Mouse (Mus musculus): ENCODE measurements around the gene 1110008P14Rik.

The 1110008P14Rik gene

GRCm38 (mm10) chr2:32381775-32382223 lies at the start of gene 1110008P14Rik:
TSS of gene 1110008P14Rik (minus strand) at chr2:32381938.
- peak; percentile 96 for DNase-seq (ENCODE audit: low read depth)

- no peak for DNase-seq (ENCODE audit: low read depth)
Measured at GRCm38 (mm10) chr2:32430701-32431676, 49.3 kb upstream of the 1110008P14Rik start.

- DNase-seq (ENCODE audit: low read depth) = no peak
Measured at GRCm38 (mm10) chr2:32429215-32429891, 47.6 kb upstream of the 1110008P14Rik start.

GRCm38 (mm10) chr2:32428262-32428722 lies 46.6 kb upstream of the 1110008P14Rik start:
- no peak for DNase-seq (ENCODE audit: low read depth)

GRCm38 (mm10) chr2:32427720-32428119 lies 46.0 kb upstream of the 1110008P14Rik start:
- DNase-seq (ENCODE audit: low read depth) = no peak

- DNase-seq (ENCODE audit: low read depth) = no peak
Measured at GRCm38 (mm10) chr2:32426141-32426540, 44.4 kb upstream of the 1110008P14Rik start.

- no peak for DNase-seq (ENCODE audit: low read depth)
Measured at GRCm38 (mm10) chr2:32425568-32425967, 43.8 kb upstream of the 1110008P14Rik start.

- no peak for DNase-seq (ENCODE audit: low read depth)
Measured at GRCm38 (mm10) chr2:32424796-32425195, 43.1 kb upstream of the 1110008P14Rik start.

- peak; percentile 75 for DNase-seq (ENCODE audit: low read depth)
Measured at GRCm38 (mm10) chr2:32423481-32424331, 42.0 kb upstream of the 1110008P14Rik start.

GRCm38 (mm10) chr2:32421851-32422251 lies 40.1 kb upstream of the 1110008P14Rik start:
- DNase-seq (ENCODE audit: low read depth) = no peak

GRCm38 (mm10) chr2:32420647-32421046 lies 38.9 kb upstream of the 1110008P14Rik start:
- DNase-seq (ENCODE audit: low read depth) = no peak

- no peak for DNase-seq (ENCODE audit: low read depth)
Measured at GRCm38 (mm10) chr2:32420066-32420608, 38.4 kb upstream of the 1110008P14Rik start.

- DNase-seq (ENCODE audit: low read depth) = no peak
Measured at GRCm38 (mm10) chr2:32419359-32419758, 37.6 kb upstream of the 1110008P14Rik start.

GRCm38 (mm10) chr2:32418430-32419151 lies 36.9 kb upstream of the 1110008P14Rik start:
- DNase-seq (ENCODE audit: low read depth) = no peak

- no peak for DNase-seq (ENCODE audit: low read depth)
Measured at GRCm38 (mm10) chr2:32417486-32417885, 35.7 kb upstream of the 1110008P14Rik start.

- DNase-seq (ENCODE audit: low read depth) = no peak
Measured at GRCm38 (mm10) chr2:32416556-32416955, 34.8 kb upstream of the 1110008P14Rik start.

GRCm38 (mm10) chr2:32415801-32416200 lies 34.1 kb upstream of the 1110008P14Rik start:
- DNase-seq (ENCODE audit: low read depth) = no peak

GRCm38 (mm10) chr2:32413936-32414335 lies 32.2 kb upstream of the 1110008P14Rik start:
- DNase-seq (ENCODE audit: low read depth) = no peak

- no peak for DNase-seq (ENCODE audit: low read depth)
Measured at GRCm38 (mm10) chr2:32412742-32413531, 31.2 kb upstream of the 1110008P14Rik start.

- no peak for DNase-seq (ENCODE audit: low read depth)
Measured at GRCm38 (mm10) chr2:32411407-32411806, 29.7 kb upstream of the 1110008P14Rik start.

All from c-Kit-positive CD71-positive TER-119-negative erythroid progenitor cells, embryonic 14.5 days (primary cell).